Mouse (Mus musculus) CD4-positive, CD25-positive, alpha-beta regulatory T cell, adult 9 weeks (primary cell): ENCODE results near the gene Nup214. TPM values are rescaled to one million over a fixed set of nuclear protein-coding genes. Genes with fewer than 3 reads are reported as not detected.

Experiments used
- polyA plus RNA-seq: library from polyadenylated mRNA; unstranded; fragments of 100-300 nt; shearing (Covaris generic); gene quantifications from one replicate; pipeline ENCODE4 v1.2.1, GENCODE M21; 2017

Gene Nup214
- 123 TPM for polyA plus RNA-seq

GRCm38 (mm10) chr2:31974141-31974808, at the start of gene Nup214:
TSS of gene Nup214 (plus strand) at chr2:31974436.

GRCm38 (mm10) chr2:31950058-31950871, 24.0 kb upstream of the Nup214 start, which contains the start of gene Aif1l:
TSS of gene Aif1l (plus strand) at chr2:31950139.

GRCm38 (mm10) chr2:32084111-32084871, 110.1 kb downstream of the Nup214 start, which contains the start of gene Fam78a:
TSS of gene Fam78a (minus strand) at chr2:32084857.

GRCm38 (mm10) chr2:32095351-32096121, 121.3 kb downstream of the Nup214 start, which contains the start of gene Plpp7:
TSS of gene Plpp7 (plus strand) at chr2:32095528.

Other genes starting within 250 kb of the Nup214 start
- 0.73 TPM for gene Qrfp, start 163.9 kb upstream of the Nup214 start, polyA plus RNA-seq
- gene Fibcd1, start 128.4 kb upstream of the Nup214 start, polyA plus RNA-seq: 0.21 TPM
- gene Lamc3, start 87.1 kb upstream of the Nup214 start, polyA plus RNA-seq: not detected
- gene Aif1l, start 24.3 kb upstream of the Nup214 start, polyA plus RNA-seq: not detected
- 28.8 TPM for gene Fam78a, start 110.4 kb downstream of the Nup214 start, polyA plus RNA-seq
- not detected for gene Plpp7, start 121.1 kb downstream of the Nup214 start, polyA plus RNA-seq
- 12.7 TPM for gene Prrc2b, start 176.6 kb downstream of the Nup214 start, polyA plus RNA-seq